In the genomic region with DNA sequence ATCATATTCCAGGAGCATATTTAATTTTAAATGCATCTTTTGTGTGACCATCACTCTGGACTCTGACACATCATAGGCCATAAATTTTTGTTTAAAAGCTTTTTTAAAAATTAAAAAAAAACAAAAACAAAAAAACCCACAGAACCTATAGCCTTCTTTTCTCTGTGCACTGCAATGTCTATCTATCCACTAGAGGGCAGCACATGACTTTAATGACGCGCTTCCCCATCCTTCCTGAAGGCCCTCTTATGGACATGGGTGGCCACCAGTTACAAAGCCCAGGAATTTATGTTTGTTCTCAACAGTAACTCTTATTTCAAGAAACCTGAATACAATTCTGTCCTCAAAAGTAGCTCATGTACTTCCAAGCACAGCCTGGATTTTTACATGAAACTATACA, we compare ENCODE assay signal across 8 mouse cellular contexts. TPM values are rescaled to one million over a fixed set of nuclear protein-coding genes. Genes with fewer than 3 reads are reported as not detected.
DNase-seq lines count a peak whose midpoint lies in the region; ATAC-seq lines count a peak whose summit lies in the region.

No protein-coding gene starts in this region.

- ATAC-seq in common myeloid progenitor, adult 5-6 weeks (replicated peaks; ENCODE audit: low read depth, poor library complexity, severe bottlenecking), result peak; percentile 96
- ATAC-seq in megakaryocyte, adult 5-6 weeks (ENCODE audit: poor library complexity, severe bottlenecking), result peak; percentile 89

- peak; percentile 51 to 61 for DNase-seq in left cerebral cortex, adult 18-20 months (ENCODE audit: low spot score in 2 of 2)
- no peak for DNase-seq in left cerebral cortex, postnatal 36 days (ENCODE audit: low spot score in 2 of 2)
- DNase-seq in ZHBTc4 (ENCODE audit: low read depth, low spot score), result peak; percentile 62
- DNase-seq in heart, postnatal 4 days, result peak; percentile 70
- peak; percentile 50 to 66 for DNase-seq in kidney, postnatal 36 days
- DNase-seq in skeletal muscle tissue, adult 2 months (ENCODE audit: low read depth, low spot score), result peak; percentile 32

- intact Hi-C loops in left cerebral cortex, postnatal 36 days (cut with DNase I), result loop anchor here (2.0 to 10.0 kb wide), 3 partner anchors 128 to 355 kb away; partner anchors contain the start of genes Mier1 and Wdr78

RNA-seq across cellular contexts. Expression of gene Tctex1d1, which starts 8.5 kb away (rescaled TPM):
- under 1 TPM in 1 of 2 experiments, not detected in 1; 0.42 TPM for total RNA-seq in left cerebral cortex, adult 18-20 months (2021)
- total RNA-seq in left cerebral cortex, postnatal 36 days (2021), result under 1 TPM; 0.50 to 0.59 TPM
- total RNA-seq in common myeloid progenitor, adult 5-6 weeks (2017), result 1.6 and 2.1 TPM in 2 replicates
- not detected for total RNA-seq in heart, postnatal 4 days (2021)
- total RNA-seq in megakaryocyte, adult 5-6 weeks (2015), result 1.9 and 5.2 TPM in 2 replicates
- 3.5 and 5.5 TPM in 2 replicates for total RNA-seq in megakaryocyte, adult 5-6 weeks (2017)

RNA-seq across cellular contexts. Expression of gene Insl5, which starts 39.7 kb away (rescaled TPM):
- 1 to 10 TPM in 1 of 2 experiments, not detected in 1; 1.2 TPM for total RNA-seq in left cerebral cortex, adult 18-20 months (2021)
- 1 to 10 TPM in 1 of 2 experiments, not detected in 1; 1.2 TPM for total RNA-seq in left cerebral cortex, postnatal 36 days (2021)
- not detected in 2 replicates for total RNA-seq in common myeloid progenitor, adult 5-6 weeks (2017)
- not detected for total RNA-seq in heart, postnatal 4 days (2021)
- total RNA-seq in megakaryocyte, adult 5-6 weeks (2015), result not detected in 2 replicates
- total RNA-seq in megakaryocyte, adult 5-6 weeks (2017), result not detected in 2 replicates

Comparison
In these comparisons a context has a peak if more than half of its experiments do, and no peak if none do; other contexts are left out.
1. DNase-seq: peak in left cerebral cortex, adult 18-20 months (2 of 2), ZHBTc4 (single experiment), heart, postnatal 4 days (single experiment), kidney, postnatal 36 days (2 of 2) and skeletal muscle tissue, adult 2 months (single experiment); none in left cerebral cortex, postnatal 36 days (0 of 2).